Mouse (Mus musculus) liver, embryonic 14.5 days (tissue): ENCODE results near the gene Mcm3.

Source experiments
- CTCF ChIP-seq: IDR thresholded peaks from 2 replicates; pipeline ENCODE4 v1.5.1; 2016; ENCODE audit warnings: antibody characterized with exemption, low read depth, control low read depth
- EP300 ChIP-seq: IDR thresholded peaks from 2 replicates; pipeline ENCODE4 v1.6.1; 2016; ENCODE audit warnings: antibody characterized with exemption, low read depth

- TF ChIP-seq CTCF (no peak), EP300 (no peak)
Observed at GRCm38 (mm10) chr1:20839911-20840310, 19.8 kb upstream of the Mcm3 start.
